Mouse (Mus musculus) heart, postnatal 14 days (tissue): ENCODE results near the gene Pik3r4. TPM values are rescaled to one million over a fixed set of nuclear protein-coding genes. Genes with fewer than 3 reads are reported as not detected.
A peak's percentile ranks its signal among the peaks of the same experiment; 100 is the strongest.

Experiments
- DNase-seq, 2 experiments: peaks; one replicate each; pipeline ENCODE4 v3.0.0; 2021 to 2022
- intact Hi-C: fragments of 180-260 bp; cut with DNase I; formaldehyde crosslinking; loops from one replicate; pipeline ENCODE4 v1.15.1; 2025
- total RNA-seq, 2 experiments: library from RNA; stranded (reverse); gene quantifications; 2 replicates each; pipeline ENCODE4 v1.2.3; 2021

The Pik3r4 gene
- total RNA-seq, 2 experiments from 2014 or later = 21.4 to 22.4 TPM

DNA sequence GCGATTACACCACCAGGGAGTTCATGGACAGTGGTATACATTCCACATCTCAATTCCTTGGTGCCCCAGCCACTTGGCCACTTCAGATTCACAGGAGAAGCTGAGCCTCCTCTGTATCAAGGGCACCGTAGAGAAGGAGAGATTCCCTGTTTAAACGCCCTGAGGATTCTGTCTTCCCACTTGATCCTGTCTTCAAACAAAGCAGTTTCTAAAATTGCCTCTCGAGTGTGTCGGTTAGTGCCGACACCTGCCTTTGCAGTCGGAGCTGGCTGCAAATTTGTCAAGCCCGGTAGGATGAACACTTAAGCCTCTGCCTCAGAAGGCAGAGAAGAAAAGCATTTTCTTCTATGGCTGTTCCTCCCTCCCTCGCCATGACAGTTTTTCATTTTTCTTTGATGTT, 50.3 kb downstream of the Pik3r4 start:
- intact Hi-C loops = loop anchor here (1.0 to 10.0 kb wide), 3 partner anchors 165 to 422 kb away; no protein-coding TSS in a partner anchor
- no peak for DNase-seq

DNA sequence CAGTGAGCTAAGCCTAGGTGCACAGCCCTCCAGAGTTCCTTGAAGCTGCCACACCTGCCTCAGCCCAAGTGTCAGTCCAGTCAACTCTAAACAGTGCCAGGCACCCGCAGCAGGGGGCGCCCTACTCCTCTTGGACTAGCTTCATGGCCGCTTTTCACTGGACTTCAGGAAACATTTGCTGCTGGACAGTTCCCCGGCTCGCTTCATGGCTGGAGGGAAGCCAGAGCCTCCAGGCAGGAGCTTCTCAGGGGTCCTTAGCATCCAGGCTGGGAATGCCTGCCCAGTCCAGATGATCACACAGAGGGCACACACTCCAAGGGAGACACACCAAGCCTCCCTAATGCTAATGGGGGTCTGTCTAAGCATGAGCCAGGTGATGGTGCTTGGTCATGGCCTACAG, 51.1 kb downstream of the Pik3r4 start:
- DNase-seq = peak; percentile 85 to 92
- intact Hi-C loops = loop anchor here (1.0 to 10.0 kb wide), 4 partner anchors 164 to 421 kb away; no protein-coding TSS in a partner anchor

DNA sequence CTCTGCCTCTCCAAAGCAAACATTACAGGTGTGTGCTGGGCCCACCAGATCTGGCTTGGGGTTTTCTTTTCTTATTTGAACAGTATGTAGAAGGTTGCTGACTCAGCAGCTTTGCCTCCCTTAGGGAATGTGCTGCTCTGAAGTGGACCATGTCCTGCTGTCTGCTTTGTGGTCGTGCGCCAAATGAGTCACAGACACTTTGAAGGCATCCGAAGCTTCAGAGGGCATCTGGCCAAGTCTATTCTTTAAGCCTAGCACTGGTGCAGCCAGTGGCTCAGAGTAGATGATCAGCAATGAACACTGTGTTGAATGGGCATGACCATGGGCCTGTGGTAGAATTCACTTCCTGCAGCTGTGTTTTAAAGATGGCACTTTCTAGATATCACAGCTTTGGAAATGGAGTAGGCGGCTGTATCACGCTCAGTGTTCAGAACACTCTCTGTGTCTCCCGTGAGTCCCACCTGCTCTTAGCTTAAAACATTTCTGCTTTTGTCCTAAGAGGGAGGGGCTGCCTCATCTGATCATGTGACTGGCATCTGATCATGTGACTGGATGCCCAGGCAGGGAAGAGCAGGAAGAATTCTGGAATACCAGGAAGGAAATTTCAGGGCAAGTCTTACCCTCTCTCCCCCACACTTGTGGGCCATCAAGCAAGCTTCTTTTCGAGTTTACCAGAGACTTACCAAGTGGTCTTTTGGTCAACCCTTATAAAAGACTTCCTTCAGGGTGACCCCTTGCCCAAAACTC, 54.2 kb downstream of the Pik3r4 start:
- intact Hi-C loops = loop anchor here (10.0 kb wide), 1 partner anchor 418 kb away; no protein-coding TSS in a partner anchor
- DNase-seq = peak in 1 of 2 experiments; percentile 17

DNA sequence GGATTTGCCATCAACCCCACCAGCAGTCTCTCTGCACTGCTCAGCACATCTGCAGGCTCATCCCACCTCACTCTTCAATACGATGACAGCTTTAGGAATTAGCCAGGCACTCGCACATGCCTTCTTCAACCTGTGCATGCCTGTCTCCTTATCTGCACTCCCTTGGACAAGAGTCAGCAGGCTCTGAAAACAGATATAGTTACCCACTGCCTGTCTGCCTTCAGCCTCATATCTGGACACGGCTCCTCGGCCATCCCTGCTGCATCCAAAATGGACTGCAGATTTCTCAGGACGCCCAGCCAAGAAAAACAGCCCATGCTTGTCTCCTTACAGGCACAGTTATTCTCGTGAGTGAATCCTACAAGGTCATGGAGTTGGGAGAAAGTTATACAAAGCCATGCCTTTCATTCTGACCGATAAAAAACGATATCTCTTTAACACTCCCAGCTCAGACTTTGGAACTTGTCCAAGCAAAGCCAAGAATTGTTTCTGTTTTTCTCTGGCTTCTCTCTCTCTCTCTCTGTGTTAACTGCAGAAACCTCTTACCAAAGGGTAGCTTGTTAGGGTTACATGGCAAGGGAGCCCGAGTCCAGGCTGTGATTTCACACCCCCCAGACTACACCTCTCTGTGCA, 55.1 kb downstream of the Pik3r4 start:
- peak; percentile 50 to 58 for DNase-seq
- intact Hi-C loops = loop anchor here (10.0 kb wide), 1 partner anchor 417 kb away; no protein-coding TSS in a partner anchor

DNA sequence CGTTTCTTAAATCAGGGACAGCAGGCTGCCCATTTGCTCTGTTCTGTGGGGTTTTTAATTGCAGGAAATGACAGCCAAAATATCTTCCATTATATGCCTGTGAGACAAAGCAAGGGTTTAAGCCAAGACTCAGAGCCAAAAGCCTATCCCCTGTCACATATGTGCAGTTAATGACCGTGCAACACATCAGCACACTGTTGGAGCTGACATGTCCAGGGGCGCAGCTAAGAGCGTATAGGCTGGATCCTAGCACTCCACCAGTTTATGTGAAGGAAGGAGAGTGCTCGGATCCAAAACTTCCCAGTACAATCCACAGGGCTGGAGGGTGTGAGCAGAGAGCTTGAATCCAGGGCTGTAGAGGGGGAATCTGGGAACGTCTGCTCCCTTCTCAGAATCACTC, 57.9 kb downstream of the Pik3r4 start:
- intact Hi-C loops = no loop called here
- DNase-seq = no peak

DNA sequence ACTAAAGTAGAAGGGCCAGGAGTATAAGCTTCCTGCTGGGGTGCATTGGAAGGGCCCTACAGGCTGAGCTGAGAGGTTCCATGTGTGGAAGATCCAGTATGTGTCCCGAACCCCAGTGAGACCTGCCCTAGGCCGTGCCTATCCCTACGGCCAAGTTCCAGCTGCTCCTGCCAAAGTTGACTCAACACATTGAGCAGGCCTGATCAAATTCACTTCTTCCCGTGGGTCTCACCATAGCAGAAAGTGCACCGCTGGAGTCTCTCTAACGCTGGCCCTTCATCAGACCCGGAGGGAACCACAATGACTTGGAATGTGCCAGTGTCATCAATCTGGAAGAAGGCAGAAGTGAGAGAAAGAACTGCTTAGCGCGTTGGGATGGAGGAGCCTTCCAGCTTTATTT, 59.2 kb downstream of the Pik3r4 start:
- peak in 1 of 2 experiments; percentile 26 for DNase-seq
- intact Hi-C loops = no loop called here

DNA sequence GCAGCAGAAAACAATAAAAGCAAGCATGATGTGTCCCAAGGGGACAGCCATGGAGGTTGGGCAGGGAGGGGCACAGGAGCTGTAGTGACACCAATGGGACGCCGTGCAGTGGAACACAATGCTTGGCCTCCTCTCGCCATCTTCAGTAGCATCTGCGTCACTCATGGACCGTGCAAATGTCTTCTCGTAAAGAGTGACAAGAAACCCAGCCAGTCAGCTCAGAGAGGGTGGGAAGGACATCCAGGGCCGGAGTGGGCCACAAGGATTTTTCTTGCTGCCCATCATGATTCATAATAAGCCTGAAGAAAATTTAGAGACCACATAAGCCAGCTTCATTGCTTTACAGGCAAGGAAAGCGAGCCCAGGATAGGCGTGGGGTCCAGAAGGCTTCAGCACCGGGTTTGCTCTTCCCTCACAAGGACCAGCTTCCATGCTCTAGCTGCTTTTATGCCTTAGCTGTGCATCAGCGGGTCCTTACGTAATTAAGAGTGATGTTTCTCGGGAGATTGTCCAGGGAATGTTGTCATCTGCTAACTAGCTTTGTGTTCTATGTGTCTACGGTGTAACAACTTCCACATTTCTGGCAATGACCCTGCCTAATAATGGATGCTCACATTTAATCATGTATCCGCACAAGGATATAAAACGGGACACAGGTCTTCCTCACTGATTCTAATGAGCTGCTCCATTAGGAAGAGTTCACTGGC, 61.6 kb downstream of the Pik3r4 start:
- intact Hi-C loops = no loop called here
- no peak for DNase-seq

DNA sequence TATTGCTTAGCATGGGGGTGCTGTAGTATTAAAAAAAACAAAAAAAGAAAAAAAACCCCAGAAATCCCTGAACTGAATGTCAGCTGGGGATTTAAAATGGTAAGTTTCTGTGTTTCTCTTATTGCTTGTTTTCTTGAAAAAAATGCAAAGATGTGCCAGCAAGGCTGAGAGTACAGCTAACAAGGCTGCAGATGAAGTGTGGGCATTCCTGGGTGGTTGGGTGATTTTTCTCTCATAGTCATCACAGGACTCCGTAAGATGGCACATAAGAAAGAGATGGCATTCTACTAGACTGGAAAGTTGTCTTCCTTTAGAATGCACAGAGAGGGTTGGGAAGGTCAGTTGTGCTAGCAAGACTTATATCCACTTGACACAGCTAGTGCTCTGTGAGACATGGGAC, 62.2 kb downstream of the Pik3r4 start:
- intact Hi-C loops = no loop called here
- DNase-seq = no peak

DNA sequence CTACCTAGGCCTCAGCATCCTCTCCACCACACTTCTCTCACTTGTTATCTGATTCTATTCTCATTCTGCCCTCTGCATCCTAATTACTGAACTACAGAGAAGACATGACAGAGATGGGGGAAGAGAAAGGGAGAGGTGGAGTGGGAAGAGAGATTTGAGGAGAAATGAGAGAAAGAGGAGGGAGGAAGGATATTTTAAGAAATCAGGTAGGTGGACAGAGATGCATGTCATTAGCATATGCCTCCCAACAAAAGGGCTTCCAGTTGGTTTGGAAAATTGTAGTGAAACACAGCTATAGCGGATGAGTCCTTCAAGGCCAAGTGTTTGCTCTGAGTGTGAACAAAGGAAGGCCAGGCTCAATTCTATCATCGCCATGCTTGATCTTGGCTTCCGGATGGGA, 69.3 kb downstream of the Pik3r4 start:
- intact Hi-C loops = no loop called here
- DNase-seq = no peak

DNA sequence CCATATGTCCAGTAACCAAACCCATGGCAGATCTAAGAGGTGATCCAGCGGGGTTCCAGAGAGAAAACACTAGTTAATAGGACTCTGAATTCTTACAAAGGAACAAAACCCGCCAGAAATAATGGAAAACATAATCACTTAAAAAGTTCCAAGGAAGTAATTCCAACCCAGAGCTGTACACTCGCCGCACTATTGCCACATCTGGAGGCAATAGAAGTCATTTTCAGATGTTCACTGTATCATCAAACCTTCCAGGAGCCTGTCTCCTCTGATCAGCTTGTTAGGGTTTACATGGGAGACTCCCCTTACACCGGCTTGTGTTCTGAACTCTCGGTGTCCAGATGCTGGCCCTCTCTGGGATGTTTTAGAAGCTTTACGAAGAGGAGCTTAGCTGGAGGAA, 76.6 kb downstream of the Pik3r4 start:
- DNase-seq = no peak
- intact Hi-C loops = no loop called here

DNA sequence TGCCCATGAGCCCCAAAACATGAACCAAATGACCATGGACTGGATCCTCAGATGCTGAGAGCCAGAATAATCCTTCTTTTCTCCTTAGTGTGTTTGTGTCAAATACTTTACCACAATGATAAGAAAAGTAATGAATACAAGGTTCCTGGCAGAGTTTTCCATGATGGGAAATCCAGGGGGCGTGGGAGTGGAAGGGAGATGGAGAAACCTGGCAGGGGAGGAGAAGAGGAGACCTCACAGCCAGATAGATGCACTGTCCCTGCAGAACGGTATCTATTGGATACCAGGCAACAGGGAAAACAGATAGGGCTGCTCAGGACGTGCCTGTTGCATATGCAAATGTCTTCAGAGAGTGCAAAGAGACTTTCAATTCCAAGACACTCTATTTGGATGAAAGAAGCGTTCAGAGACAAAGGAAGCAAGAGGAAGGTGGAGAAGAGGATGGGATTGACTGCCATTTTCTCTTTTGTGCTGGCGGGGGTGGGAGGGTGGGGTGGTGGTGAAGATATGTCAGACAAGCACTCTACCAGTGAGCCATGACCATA, 77.1 kb downstream of the Pik3r4 start:
- intact Hi-C loops = no loop called here
- DNase-seq = no peak

DNA sequence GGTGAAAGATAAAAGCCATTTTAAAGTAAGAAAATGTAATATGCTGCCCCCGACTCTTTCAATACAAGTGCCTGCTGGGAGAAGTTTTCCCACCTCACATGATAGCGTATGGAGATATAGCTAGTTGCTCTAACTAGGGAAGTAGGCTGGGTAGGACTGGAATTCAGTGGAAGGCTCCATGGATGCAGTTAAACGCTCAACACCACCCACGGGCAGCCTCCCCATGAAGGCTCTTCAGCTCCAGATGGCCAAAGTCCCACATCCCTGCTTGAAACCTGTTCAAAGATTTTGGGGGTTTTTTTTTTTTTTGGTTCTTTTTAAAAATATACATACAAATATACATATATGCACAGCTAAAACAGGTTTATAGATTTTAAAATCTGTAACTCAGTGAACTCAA, 77.7 kb downstream of the Pik3r4 start:
- intact Hi-C loops = no loop called here
- DNase-seq = no peak

DNA sequence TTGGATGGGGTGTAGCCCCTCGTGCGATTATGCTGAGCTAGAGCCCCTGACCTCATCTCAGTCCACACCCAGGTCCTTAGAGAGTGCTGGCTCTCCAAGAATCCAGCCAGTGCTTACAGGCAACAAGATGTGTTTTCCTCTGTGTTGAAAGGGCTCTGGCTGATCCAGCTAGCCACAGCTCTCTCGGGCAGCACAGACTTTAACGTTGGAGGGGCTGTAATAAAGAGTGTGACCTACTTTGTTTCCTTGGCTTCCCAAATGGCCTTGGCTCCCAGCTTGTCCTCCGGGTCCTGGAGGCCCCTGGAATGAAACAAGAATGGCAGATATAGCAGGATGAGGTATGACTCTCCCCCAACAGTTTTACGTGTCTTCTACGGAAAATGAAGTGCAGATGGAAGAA, 89.2 kb downstream of the Pik3r4 start:
- DNase-seq = peak; percentile 49 to 61
- intact Hi-C loops = no loop called here

DNA sequence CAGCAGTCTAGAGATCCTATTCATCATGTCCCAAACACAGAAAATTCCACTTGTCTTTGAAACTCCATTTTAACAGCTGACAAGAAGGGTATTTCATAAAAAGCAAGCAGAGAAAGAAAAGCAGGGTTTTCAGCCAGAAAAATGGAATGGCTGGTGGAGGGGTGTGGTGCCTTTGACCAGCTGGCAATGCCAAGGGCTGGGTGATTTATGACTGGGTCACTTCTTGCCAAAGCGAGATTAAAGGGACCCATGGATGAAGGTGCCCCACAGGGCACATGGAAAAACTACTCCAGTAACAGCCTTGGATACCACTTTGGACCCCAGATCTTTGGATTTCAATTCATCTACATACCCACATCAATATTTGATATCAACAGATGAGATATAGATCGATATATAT, 91.9 kb downstream of the Pik3r4 start:
- intact Hi-C loops = no loop called here
- no peak for DNase-seq

DNA sequence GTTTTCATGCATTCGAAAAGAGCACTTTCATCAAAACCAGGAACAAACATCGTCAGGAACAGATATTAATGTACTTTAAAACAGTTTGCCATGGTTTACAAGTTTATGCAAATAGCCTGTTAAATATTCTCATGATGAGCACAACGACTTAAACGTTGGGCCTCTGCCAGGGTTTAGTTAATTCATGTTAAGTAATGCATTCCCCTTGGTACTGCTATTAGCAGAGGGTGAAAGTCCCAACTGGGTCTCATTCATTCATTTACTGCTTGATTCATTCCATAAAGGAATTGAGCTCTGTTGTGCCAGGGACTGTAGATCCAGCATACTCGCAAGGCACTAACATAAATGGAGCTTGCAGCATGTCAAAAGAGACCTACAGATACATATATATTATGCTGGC, 92.4 kb downstream of the Pik3r4 start:
- intact Hi-C loops = no loop called here
- no peak for DNase-seq

Other genes starting within 250 kb of the Pik3r4 start
- gene Aste1, start 247.6 kb upstream of the Pik3r4 start, total RNA-seq = 1 to 10 TPM; 8.2 to 9.5 TPM
- under 1 TPM in 1 of 2 experiments, not detected in 1; 0.17 TPM for gene Nek11, start 247.5 kb upstream of the Pik3r4 start, total RNA-seq
- 10 to 100 TPM; 54.6 to 61.7 TPM for gene Atp2c1, start 115.7 kb upstream of the Pik3r4 start, total RNA-seq
- 10 to 100 TPM; 10.4 to 10.5 TPM for gene Col6a6, start 185.2 kb downstream of the Pik3r4 start, total RNA-seq